Mouse (Mus musculus) C2C12 (cell line): Measurements from ENCODE around the gene Mylk2.

Experiments
- CTCF ChIP-seq: IDR thresholded peaks from one replicate; pipeline ENCODE4 v1.5.1; 2011; ENCODE audit not compliant: control insufficient read depth, insufficient read depth, insufficient read length
- MYOD1 ChIP-seq: IDR thresholded peaks from one replicate; pipeline ENCODE4 v1.6.1; 2011; ENCODE audit warnings: low read depth; ENCODE audit not compliant: control insufficient read depth, insufficient read length
- MYOG ChIP-seq: IDR thresholded peaks from one replicate; pipeline ENCODE4 v1.6.1; 2011; ENCODE audit not compliant: control insufficient read depth, insufficient read length; ENCODE audit errors: extremely low read depth
- USF1 ChIP-seq: IDR thresholded peaks from one replicate; pipeline ENCODE4 v1.6.1; 2011; ENCODE audit warnings: low read depth, mild to moderate bottlenecking, control low read depth, moderate library complexity

DNA sequence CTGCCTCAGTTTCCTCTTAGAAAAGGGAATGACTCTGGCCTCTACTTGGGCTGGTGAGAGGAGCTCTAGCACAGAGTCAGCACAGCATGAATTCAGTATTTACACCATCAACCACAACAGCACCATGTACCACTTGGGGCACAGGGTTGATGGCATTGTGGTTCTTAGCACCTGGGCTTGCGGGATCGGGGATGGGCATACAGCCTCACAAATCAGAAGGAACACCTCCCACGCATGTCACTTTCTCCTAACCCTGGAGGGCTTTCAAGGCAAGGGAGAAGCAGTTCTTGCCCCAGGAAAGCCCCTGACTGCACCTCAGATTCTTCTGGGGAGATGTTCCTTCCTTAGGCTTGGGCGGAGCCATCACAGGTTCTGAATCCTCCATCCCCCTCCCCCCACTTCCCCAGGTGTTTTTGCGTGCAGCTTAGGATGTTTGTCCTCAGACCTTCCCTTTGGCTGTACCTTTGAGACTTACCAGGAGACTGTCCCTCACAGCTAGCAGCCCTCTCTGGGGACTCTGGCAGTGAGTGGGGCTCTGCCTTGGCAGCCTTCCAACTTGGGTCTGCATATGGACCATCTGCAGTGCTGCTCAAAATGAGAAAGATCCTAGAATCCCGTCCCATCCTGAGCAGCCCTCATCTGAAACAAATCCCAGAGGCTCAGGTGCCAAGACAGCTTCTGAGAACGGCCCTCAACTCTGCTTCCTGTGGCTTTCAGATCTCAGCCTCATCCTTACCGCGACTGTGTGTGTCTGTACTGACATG, 4.7 kb upstream of the Mylk2 start:
- no peak for TF ChIP-seq CTCF
- no peak for TF ChIP-seq USF1
- TF ChIP-seq MYOG = no peak
- TF ChIP-seq MYOD1 = no peak
